Mouse (Mus musculus): ENCODE measurements around the gene Phkg2.

- TF ChIP-seq CTCF (IDR thresholded peaks at IDR 0.05): peak; percentile 11; the same call in 1 of the 2 replicates
- TF ChIP-seq POLR2A (IDR thresholded peaks at IDR 0.05; ENCODE audit: insufficient read depth, low read depth, low read length): no peak; the same call in 1 of the 2 replicates
- TF ChIP-seq EP300 (IDR thresholded peaks at IDR 0.05; ENCODE audit: insufficient read depth, low read depth, low read length): no peak
Measured at GRCm38 (mm10) chr7:127614511-127614890, 41.4 kb downstream of the Phkg2 start.
